Mouse (Mus musculus) lung, embryonic 16.5 days (tissue): ENCODE data around the gene Hmbs. TPM values are rescaled to one million over a fixed set of nuclear protein-coding genes. Genes with fewer than 3 reads are reported as not detected.
A peak's percentile ranks its signal among the peaks of the same experiment; 100 is the strongest.
"Not testable (repeated sequence)": the region's sequence is repeated elsewhere in the genome, so short reads cannot be mapped to it uniquely, and the experiment has no call there.

Experiments used
- ATAC-seq: fragments of 200-750 bp; cut with Nextera tagmentation; 2 replicates; pipeline ENCODE4 v1.8.0; 2017; ENCODE audit warnings: low read depth, mild to moderate bottlenecking, moderate library complexity
- H3K27ac ChIP-seq: fragments of 300-500 bp; sonication (generic); 2 replicates; pipeline ENCODE4 v1.5.1; 2014; ENCODE audit warnings: mild to moderate bottlenecking, control low read depth, low read length
- H3K27me3 ChIP-seq: fragments of 300-500 bp; sonication (generic); 2 replicates; pipeline ENCODE4 v1.6.1; 2014; ENCODE audit warnings: low read depth, low read length, mixed read lengths; ENCODE audit not compliant: control insufficient read depth, insufficient read depth
- H3K36me3 ChIP-seq: fragments of 300-500 bp; sonication (generic); 2 replicates; pipeline ENCODE4 v1.6.1; 2014; ENCODE audit warnings: low read length; ENCODE audit not compliant: control insufficient read depth, insufficient read depth
- H3K4me1 ChIP-seq: fragments of 300-500 bp; sonication (generic); replicated peaks from 2 replicates; pipeline ENCODE4 v1.6.1; 2014; ENCODE audit warnings: low read length, mixed read lengths; ENCODE audit not compliant: control insufficient read depth, insufficient read depth
- H3K4me2 ChIP-seq: fragments of 300-500 bp; sonication (generic); 2 replicates; pipeline ENCODE4 v1.6.1; 2014; ENCODE audit warnings: low read depth, low read length, control low read depth
- H3K4me3 ChIP-seq: fragments of 300-500 bp; sonication (generic); 2 replicates; pipeline ENCODE4 v1.5.1; 2014; ENCODE audit warnings: mild to moderate bottlenecking, low read length, control low read depth
- H3K9ac ChIP-seq: fragments of 300-500 bp; sonication (generic); 2 replicates; pipeline ENCODE4 v1.6.1; 2014; ENCODE audit warnings: low read length, control low read depth
- H3K9me3 ChIP-seq: fragments of 300-500 bp; sonication (generic); 2 replicates; pipeline ENCODE4 v1.6.1; 2016; ENCODE audit warnings: low read length; ENCODE audit not compliant: control insufficient read depth
- WGBS: fragments of 180-500 bp; shearing (Covaris S2); extraction: QIAGEN DNeasy Blood & Tissue Kit; methylation state at CpG from one replicate; pipeline ENCODE4 v1.1.7; 2014; 5-methylcytosine and 5-hydroxymethylcytosine counted together
- polyA plus RNA-seq: library from polyadenylated mRNA; unstranded; fragments of >200 nt; fragmentation: Nextera tagmentation; extraction: Ambion mirVana; gene quantifications from 2 replicates; pipeline ENCODE4 v1.2.1, GENCODE M21; 2015

The Hmbs gene
- polyA plus RNA-seq, 1 experiment from 2014 or later: 110 TPM

DNA sequence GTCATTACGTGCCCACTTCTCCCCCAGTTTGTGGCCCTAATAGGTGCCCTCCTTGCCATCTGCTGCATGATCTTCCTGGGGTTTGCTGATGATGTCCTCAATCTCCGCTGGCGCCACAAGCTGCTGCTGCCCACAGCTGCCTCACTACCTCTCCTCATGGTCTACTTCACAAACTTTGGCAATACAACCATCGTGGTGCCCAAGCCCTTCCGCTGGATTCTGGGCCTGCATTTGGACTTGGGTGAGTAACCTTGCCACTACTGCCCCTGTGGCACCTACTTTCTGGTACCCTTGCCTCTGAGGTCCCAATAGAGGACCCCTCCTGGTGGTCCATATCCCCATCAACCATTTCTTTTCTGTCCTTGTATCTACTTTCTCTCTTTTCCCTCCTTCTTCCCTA, 16.1 kb downstream of the Hmbs start:
- Histone ChIP-seq H3K9me3 (no peaks in the 10 kb centered on the region), H3K4me1 (peaks cover 11% of the 10 kb centered on the region), H3K4me3 (peak overlapping the region; percentile 89), H3K9ac (peak overlapping the region; percentile 93), H3K27me3 (no peaks in the 10 kb centered on the region), H3K4me2 (peak overlapping the region; percentile 73), H3K27ac (peak overlapping the region; percentile 97; the same call in 1 of the 2 replicates), H3K36me3 (peaks cover 15% of the 10 kb centered on the region)
- 83% methylated on average over 5 of the region's 5 CpGs for WGBS
- no peak for ATAC-seq

DNA sequence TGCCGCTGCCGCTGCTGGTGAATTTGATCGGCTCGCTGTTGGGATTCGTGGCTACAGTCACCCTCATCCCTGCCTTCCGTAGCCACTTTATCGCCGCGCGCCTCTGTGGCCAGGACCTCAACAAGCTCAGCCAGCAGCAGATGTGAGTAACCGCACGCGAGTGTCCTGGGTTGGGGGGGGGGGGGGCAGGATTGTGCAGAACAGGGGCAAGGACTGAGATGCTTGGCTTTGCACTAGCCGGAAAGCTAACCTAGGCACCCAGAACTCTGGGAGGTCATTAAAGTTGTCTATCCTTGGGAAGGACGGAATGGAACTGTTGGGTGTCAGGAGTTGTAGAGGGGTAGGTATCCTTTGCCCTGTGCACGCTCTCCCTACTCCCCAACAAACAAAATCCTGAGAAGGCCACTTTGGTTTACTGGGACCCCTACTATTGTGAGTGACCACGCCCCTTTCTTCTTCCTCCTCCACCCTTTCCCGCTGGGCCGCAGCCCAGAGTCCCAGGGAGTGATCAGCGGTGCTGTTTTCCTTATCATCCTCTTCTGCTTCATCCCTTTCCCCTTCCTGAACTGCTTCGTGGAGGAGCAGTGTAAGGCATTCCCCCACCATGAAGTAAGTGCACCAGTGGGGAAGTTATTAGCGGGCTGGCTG, 16.8 kb downstream of the Hmbs start:
- no peaks in the 10 kb centered on the region for H3K9me3 ChIP-seq
- H3K36me3 ChIP-seq: peaks cover 9% of the 10 kb centered on the region
- peak overlapping the region; percentile 89 for H3K4me3 ChIP-seq
- WGBS: under 1% methylated on average over 22 of the region's 22 CpGs
- peaks cover 11% of the 10 kb centered on the region for H3K4me1 ChIP-seq
- no peaks in the 10 kb centered on the region for H3K27me3 ChIP-seq
- peak; percentile 46 for ATAC-seq
- peak overlapping the region; percentile 73 for H3K4me2 ChIP-seq
- peak overlapping the region; percentile 93 for H3K9ac ChIP-seq
- peak overlapping the region; percentile 97 for H3K27ac ChIP-seq

DNA sequence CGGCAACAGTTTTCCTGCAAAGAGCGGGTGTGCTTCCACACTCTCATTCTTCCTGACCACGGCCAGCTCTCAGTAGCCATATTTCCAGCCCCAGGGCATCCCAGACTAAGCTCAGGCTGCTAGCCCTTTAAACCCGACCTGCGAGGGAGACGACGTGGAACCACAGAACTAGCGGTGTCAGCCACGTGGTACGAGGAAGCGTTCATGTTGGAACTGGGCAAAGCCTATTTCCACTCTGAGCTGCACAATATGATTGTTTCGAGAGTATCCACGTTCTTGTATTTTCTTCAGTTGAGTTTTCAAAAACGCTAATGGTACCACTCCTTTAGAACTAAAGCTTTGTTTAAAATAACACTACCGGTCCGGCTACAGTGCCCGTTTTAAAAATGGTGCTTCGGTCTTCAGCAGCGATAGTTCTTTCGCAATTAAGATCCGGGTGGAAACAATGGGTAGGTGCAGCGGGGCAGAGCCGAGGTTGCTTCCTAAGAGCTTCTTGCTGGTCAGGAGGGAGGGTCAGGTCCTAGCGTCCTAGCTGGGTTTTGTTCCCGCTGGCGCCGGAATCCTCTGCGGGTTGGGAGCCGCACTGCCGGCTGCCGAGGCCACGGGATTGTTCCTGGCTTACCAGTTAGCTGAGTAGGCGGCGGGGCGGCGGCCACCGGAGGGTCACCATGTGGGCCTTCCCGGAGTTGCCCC, 17.5 kb downstream of the Hmbs start:
- Histone ChIP-seq H3K9ac (peak overlapping the region; percentile 93), H3K4me2 (peak overlapping the region; percentile 73), H3K4me3 (peak overlapping the region; percentile 89), H3K9me3 (no peaks in the 10 kb centered on the region), H3K36me3 (peaks cover 8% of the 10 kb centered on the region), H3K27me3 (no peaks in the 10 kb centered on the region), H3K4me1 (peaks cover 11% of the 10 kb centered on the region), H3K27ac (peak overlapping the region; percentile 97)
- under 1% methylated on average over 38 of the region's 38 CpGs for WGBS
- peak; percentile 93 for ATAC-seq

DNA sequence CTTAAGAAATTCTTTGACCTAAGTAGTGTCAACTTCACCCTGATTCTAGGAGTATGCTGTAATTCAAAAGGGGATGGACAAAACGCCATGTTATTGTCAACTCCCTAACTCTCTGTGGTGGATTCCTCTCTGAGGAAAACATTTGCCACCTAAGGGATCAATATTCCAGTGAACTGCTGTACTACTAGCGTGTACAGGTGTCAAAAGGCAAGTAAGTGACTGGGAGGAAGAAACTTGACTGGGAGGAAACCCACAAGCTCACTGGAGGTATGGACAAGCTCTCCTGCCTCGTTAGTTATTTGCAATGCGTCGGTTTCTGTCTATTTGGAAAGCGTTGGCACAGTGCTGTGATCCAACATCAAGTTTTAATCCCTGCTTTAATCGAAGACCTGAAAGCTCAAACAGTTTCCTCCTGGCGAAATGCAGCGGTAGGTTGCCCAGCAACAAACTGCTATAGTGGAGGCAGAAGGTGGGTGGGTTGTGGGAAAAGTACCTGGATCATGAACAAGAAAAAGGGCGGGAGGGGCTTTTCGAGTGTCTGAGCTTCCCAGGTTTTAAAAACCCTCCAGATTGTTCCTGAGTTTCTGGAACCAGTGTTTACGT, 18.2 kb downstream of the Hmbs start, which contains the start of gene Dpagt1:
Gene Dpagt1, plus strand, starts transcription at position 252 of the 603 bp plus-strand sequence.
- Histone ChIP-seq H3K36me3 (peaks cover 6% of the 10 kb centered on the region), H3K27ac (peak within 1 kb of the TSS; percentile 97), H3K4me1 (peaks cover 11% of the 10 kb centered on the region), H3K9ac (peak within 1 kb of the TSS; percentile 93), H3K4me2 (peak within 1 kb of the TSS; percentile 73), H3K27me3 (no peaks in the 10 kb centered on the region), H3K4me3 (peak within 1 kb of the TSS; percentile 89), H3K9me3 (no peaks in the 10 kb centered on the region)
- peak; percentile 25 for ATAC-seq
- WGBS: 1% methylated on average over 12 of the region's 12 CpGs

DNA sequence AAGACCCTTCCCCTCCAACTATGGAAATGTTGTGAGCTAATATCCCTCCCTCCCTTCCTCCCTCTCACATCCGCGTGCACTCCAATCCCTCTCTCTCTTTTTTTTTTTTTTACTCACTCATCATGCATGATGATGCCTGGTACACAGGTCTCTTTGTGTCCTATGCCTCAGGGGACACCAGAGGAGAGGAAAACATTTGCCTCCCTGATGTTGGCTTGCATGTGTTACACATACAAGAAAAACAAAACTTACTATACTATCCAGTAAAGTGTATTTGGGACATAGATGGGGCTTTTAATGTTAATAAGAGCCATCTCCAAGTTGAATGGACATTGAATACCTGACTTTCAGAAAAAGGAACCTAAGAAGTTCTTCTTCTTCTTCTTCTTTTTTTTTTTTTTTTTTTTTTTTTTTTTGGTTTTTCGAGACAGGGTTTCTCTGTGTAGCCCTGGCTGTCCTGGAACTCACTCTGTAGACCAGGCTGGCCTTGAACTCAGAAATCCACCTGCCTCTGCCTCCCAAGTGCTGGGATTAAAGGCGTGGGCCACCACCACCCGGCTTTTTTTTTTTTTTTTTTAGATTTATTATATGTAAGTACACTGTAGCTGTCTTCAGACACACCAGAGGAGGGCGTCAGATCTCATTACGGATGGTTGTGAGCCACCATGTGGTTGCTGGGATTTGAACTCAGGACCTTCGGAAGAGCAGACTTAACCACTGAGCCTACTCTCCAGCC, 18.8 kb downstream of the Hmbs start:
- Histone ChIP-seq H3K4me2 (peak overlapping the region; percentile 73), H3K4me3 (peak overlapping the region; percentile 89), H3K4me1 (peaks cover 15% of the 10 kb centered on the region), H3K27ac (peak overlapping the region; percentile 97; the same call in 1 of the 2 replicates)
- H3K9me3 ChIP-seq, H3K9ac ChIP-seq, H3K27me3 ChIP-seq, H3K36me3 ChIP-seq, ATAC-seq: not testable (repeated sequence)
- 64% methylated on average over 6 of the region's 8 CpGs for WGBS

DNA sequence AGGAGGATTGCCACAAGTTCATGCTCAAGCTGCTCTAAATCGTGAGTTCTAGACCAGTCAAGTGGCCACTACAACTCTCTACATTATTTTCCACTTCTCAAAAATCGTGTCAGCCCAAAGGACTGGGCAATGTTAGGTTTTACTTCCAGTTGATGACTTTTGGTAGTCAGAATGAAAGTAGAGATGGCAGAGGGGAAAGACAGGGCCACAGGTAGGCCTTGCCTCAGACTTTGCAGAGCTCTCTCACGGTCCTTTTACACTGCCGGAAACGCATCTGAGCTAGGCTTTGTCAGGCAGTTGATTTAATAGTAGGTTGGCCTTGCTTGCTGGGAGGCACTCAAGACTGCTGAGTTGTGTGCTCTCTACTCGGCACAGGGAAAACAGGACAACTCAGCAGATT, 19.9 kb downstream of the Hmbs start:
- ATAC-seq: no peak
- Histone ChIP-seq H3K27me3 (no peaks in the 10 kb centered on the region), H3K4me2 (no peak overlapping the region), H3K4me1 (peaks cover 15% of the 10 kb centered on the region), H3K9ac (no peak overlapping the region), H3K36me3 (no peaks in the 10 kb centered on the region; the same call in 1 of the 2 replicates), H3K4me3 (no peak overlapping the region), H3K27ac (0 out of 2 replicates have a peak overlapping the region, but pooled peaks have one; percentile 12), H3K9me3 (no peaks in the 10 kb centered on the region)
- 70% methylated on average over 6 of the region's 6 CpGs for WGBS

DNA sequence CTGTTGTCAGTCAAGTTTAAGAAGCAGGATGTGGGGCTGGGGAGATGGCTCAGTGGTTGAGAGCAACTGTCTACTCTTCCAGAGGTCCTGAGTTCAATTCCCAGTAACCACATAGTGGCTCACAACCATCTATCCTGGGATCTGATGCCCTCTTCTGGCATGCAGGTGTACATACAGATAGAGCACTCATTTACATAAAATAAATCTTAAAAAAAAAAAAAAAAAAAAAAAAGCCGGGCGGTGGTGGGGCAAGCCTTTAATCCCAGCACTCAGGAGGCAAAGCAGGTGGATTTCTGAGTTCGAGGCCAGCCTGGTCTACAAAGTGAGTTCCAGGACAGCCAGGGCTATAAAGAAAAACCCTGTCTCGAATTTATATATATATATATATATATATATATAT, 20.4 kb downstream of the Hmbs start:
- 71% methylated on average over 4 of the region's 4 CpGs for WGBS
- H3K9me3 ChIP-seq, H3K4me2 ChIP-seq, H3K4me3 ChIP-seq, ATAC-seq, H3K36me3 ChIP-seq, H3K9ac ChIP-seq, H3K27me3 ChIP-seq, H3K27ac ChIP-seq: not testable (repeated sequence)
- peaks cover 20% of the 10 kb centered on the region for H3K4me1 ChIP-seq

DNA sequence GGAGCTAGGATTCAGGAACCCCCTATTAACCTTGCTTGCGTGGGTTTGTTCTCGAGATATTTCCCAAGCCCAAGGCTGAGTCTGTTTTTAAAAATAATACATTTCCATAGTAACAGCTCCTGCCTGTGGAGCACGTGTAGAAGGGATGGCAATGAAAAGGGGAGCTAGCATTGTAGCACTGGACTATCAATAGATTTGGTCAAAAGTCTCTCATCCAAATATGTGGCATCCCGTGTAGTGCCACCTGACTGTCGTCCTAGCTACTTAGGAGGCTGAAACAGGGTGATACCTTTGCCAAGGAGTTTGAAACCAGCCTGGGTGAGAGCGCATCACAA, 23.3 kb downstream of the Hmbs start:
- Histone ChIP-seq H3K4me1 (peaks cover 23% of the 10 kb centered on the region), H3K4me2 (peak overlapping the region; percentile 63), H3K4me3 (peak overlapping the region; percentile 90), H3K27ac (peak overlapping the region; percentile 73), H3K9ac (peak overlapping the region; percentile 69), H3K27me3 (no peaks in the 10 kb centered on the region), H3K36me3 (0 out of 2 replicates have a peak, but pooled peaks cover 4% of the 10 kb centered on the region), H3K9me3 (no peaks in the 10 kb centered on the region)
- ATAC-seq: peak; percentile 2; the same call in 1 of the 2 replicates
- 19% methylated on average over 6 of the region's 6 CpGs for WGBS
